Mouse (Mus musculus) testis, adult 2 months (tissue): ENCODE measurements around the gene Herc1.

ENCODE experiments used
- CTCF ChIP-seq: fragments of 200-500 bp; IDR thresholded peaks from 2 replicates; pipeline ENCODE4 v1.5.1; 2012; ENCODE audit warnings: low read depth, mild to moderate bottlenecking, inconsistent platforms, low read length, moderate library complexity; ENCODE audit not compliant: control insufficient read depth, insufficient read depth, insufficient replicate concordance
- POLR2A ChIP-seq: fragments of 200-500 bp; IDR thresholded peaks from 2 replicates; pipeline ENCODE4 v1.6.1; 2012; ENCODE audit warnings: low read depth, mild to moderate bottlenecking, inconsistent platforms, low read length, moderate library complexity; ENCODE audit not compliant: control insufficient read depth

DNA sequence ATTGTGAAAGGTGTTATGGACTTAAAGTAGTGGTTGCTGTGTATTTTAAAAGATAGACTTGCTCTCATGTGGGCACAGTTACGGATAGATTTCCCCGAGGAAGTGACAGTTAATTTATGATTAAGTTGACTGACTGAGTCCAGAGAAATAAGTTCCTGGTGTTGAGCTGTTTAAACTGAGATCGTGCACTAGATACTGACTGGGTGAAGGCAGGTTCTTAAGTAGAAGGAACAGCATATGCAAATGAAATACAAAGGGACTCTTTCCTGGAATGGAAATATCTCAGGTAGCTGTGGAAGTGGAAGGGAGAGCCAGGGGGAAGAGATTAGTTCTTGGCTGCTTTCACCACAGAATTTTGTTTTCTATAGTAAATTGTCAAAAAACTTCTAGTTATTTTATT is 20.6 kb downstream of the Herc1 start:
- no peak for TF ChIP-seq POLR2A
- TF ChIP-seq CTCF: no peak
